Mouse (Mus musculus): ENCODE measurements around the gene Trak1. TPM values are rescaled to one million over a fixed set of nuclear protein-coding genes. Genes with fewer than 3 reads are reported as not detected.

Gene Trak1
- total RNA-seq, 2 experiments from 2014 or later: 217 to 226 TPM

GRCm38 (mm10) chr9:121491592-121492240 is 194.4 kb downstream of the Trak1 start:
- no peak for DNase-seq (ENCODE audit: low spot score in 2 of 2)
- intact Hi-C loops (cut with DNase I): loop anchor here (5.0 kb wide), 1 partner anchor 66 kb away; no protein-coding TSS in a partner anchor

- DNase-seq (ENCODE audit: low spot score in 2 of 2): no peak
- intact Hi-C loops (cut with DNase I): loop anchor here (2.0 to 5.0 kb wide), 2 partner anchors 63 to 107 kb away; no protein-coding TSS in a partner anchor
Measured at GRCm38 (mm10) chr9:121494006-121494767, 196.9 kb downstream of the Trak1 start.

- DNase-seq (ENCODE audit: low spot score in 2 of 2): peak; percentile 65 to 72
- intact Hi-C loops (cut with DNase I): loop anchor here (2.0 kb wide), 1 partner anchor 105 kb away; no protein-coding TSS in a partner anchor
Measured at GRCm38 (mm10) chr9:121495529-121495928, 198.2 kb downstream of the Trak1 start, which contains the start of gene Cck. Cck (minus strand) TSS chr9:121495694.

DNA sequence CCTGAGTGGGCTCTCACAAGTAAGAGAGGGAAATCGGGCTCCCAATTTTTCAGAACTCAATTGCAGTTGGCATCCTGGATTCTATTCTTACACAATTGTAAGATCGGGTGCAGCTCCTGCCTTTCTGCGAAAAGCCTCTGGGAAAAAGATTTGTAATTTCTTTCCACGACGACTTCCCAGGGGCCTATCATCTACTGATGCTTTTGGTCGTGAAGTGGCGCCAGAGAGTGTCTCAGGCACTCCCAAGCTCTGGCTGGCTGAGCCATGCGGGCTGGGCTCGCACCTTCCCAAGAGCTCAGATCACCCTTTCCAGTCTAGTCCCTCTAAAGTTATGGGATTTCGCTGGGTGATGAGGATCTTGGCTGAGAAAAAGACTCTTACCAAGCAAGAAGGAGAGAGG is 198.8 kb downstream of the Trak1 start:
- peak; percentile 57 to 66 for DNase-seq (ENCODE audit: low spot score in 2 of 2)
- intact Hi-C loops (cut with DNase I): no loop called here

- intact Hi-C loops (cut with DNase I): loop anchor here (5.0 kb wide), 1 partner anchor 52 kb away; no protein-coding TSS in a partner anchor
- DNase-seq (ENCODE audit: low spot score in 2 of 2): peak; percentile 70 to 80
Measured at GRCm38 (mm10) chr9:121505346-121505745, 208.0 kb downstream of the Trak1 start.

DNA sequence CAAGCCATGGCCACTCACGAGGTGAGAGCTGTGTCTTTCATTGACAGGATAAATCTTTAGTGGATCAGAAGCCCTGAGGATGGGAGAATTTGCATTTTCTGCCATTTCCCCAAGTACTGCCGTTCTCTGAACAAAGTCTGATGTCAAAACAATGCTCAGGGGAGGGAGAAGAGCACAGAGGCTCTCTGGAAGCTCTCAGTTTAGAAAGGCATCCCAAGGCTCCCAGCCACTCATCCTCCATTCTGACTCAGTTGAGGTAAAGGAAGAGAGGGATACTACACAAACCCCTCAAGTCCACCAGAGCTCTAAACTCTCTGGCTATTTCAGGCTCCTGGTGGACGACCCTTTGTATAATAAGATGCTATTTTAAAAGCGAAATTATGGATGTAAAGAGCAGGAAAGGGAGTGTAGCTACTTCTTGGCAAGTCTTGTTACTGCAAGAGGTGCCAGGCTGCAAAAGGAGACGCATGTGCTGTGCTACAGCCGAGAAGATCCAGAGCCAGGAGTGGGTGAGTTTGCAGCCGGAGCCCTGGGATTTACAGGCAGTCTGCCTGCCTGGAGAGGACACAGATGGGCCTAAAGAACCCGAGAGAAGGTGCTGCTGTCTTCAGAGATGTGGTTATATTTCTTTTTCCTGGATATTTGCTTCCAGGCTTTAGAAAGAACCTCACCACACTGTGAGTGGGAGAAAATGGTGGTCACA is 209.3 kb downstream of the Trak1 start:
- intact Hi-C loops (cut with DNase I): loop anchor here (5.0 kb wide), 1 partner anchor 51 kb away; no protein-coding TSS in a partner anchor
- peak; percentile 70 to 91 for DNase-seq (ENCODE audit: low spot score in 2 of 2)

DNA sequence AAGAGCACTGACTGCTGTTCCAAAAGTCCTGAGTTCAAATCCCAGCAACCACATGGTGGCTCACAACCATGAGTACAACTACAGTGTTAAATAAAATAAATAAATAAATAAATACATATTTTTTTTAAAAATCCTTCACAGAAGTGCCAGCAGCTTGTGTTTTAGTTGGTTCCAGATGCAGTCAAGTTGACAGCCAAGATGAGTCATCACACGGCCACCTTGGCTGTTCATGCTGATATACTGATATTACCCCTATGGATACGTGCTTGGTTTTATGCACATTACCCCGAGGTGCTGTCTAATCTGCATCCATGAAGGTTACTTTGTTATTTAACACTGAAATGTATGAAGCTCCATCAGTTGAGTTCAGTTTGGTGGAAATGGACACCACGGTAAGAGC is 214.6 kb downstream of the Trak1 start:
- intact Hi-C loops (cut with DNase I): no loop called here
- no peak for DNase-seq (ENCODE audit: low spot score in 2 of 2)

GRCm38 (mm10) chr9:121514462-121514861 is 217.2 kb downstream of the Trak1 start:
- intact Hi-C loops (cut with DNase I): no loop called here
- DNase-seq (ENCODE audit: low spot score in 2 of 2): no peak

DNA sequence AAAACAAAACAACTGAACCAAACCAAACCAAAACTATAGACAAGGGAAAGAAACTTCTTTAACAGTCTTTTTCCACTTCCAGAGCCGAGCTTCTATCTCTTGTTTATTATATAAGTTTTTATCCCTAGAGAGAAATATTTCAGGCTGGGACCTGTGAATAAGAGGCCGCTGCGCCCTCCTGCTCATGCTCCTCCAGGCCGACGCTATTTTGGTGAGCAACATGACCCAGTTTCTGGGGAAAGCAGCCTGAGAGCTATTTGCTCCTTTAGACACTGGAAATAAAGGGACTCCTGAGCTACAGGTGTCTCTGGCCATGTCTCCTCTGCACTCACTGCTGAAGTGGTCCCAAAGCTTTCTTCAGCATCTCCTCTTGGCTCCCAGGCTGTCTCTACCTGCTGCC is 222.7 kb downstream of the Trak1 start:
- intact Hi-C loops (cut with DNase I): no loop called here
- DNase-seq (ENCODE audit: low spot score in 2 of 2): no peak

Other genes with a start within 250 kb of the Trak1 start
- gene Ulk4, start 20.3 kb upstream of the Trak1 start, total RNA-seq (2021): 1 to 10 TPM; 8.8 to 8.9 TPM
- gene Cck, start 198.2 kb downstream of the Trak1 start, total RNA-seq (2021): 100 to 1,000 TPM; 625 to 626 TPM

Measured in left cerebral cortex, postnatal 14 days (tissue).